Mouse (Mus musculus): ENCODE measurements at regions not wholly inside any gene's neighbourhood (a gene's known extent, or its start where the extent isn't known, plus 50 kb on each side); places are given as distances from the start of the nearest gene placed in this dataset.

GRCm38 (mm10) chr1:52330496-52330895 lies 97.5 kb upstream of the Gls start:
- no peaks in the 10 kb centered on the region for H3K27me3 ChIP-seq (ENCODE audit: control insufficient read depth, insufficient read depth, low read length)
- no peak for DNase-seq (ENCODE audit: extremely low read depth, low read depth, low spot score)
- TF ChIP-seq POLR2A (IDR thresholded peaks at IDR 0.05; ENCODE audit: extremely low read depth, insufficient read depth, low read length), result no peak
- no peak for TF ChIP-seq CTCF (IDR thresholded peaks at IDR 0.05; ENCODE audit: low read depth, low read length)
- 87% methylated on average over 6 of the region's 6 CpGs for WGBS
- H3K27ac ChIP-seq (replicated peaks; ENCODE audit: insufficient read depth, low read depth, low read length), result no peak overlapping the region
- no peaks in the 10 kb centered on the region for H3K79me2 ChIP-seq (ENCODE audit: control insufficient read depth, insufficient read depth, low read length)
- H3K9ac ChIP-seq (ENCODE audit: low read depth, low read length), result no peak overlapping the region
- no peaks in the 10 kb centered on the region for H3K36me3 ChIP-seq (ENCODE audit: control insufficient read depth, insufficient read depth, low read length)
- no peak overlapping the region for H3K4me3 ChIP-seq (ENCODE audit: insufficient read depth, low read depth, low read length)
- H3K4me1 ChIP-seq (ENCODE audit: control insufficient read depth, insufficient read depth, low read length), result no peaks in the 10 kb centered on the region

- no peak for TF ChIP-seq CTCF (IDR thresholded peaks at IDR 0.05; ENCODE audit: low read depth, low read length)
- TF ChIP-seq POLR2A (IDR thresholded peaks at IDR 0.05; ENCODE audit: extremely low read depth, insufficient read depth, low read length), result no peak
- Histone ChIP-seq H3K9ac (ENCODE audit: low read depth, low read length) (no peak overlapping the region), H3K79me2 (ENCODE audit: control insufficient read depth, insufficient read depth, low read length) (no peaks in the 10 kb centered on the region), H3K36me3 (ENCODE audit: control insufficient read depth, insufficient read depth, low read length) (no peaks in the 10 kb centered on the region), H3K4me1 (ENCODE audit: control insufficient read depth, insufficient read depth, low read length) (no peaks in the 10 kb centered on the region), H3K27ac (replicated peaks; ENCODE audit: insufficient read depth, low read depth, low read length) (no peak overlapping the region), H3K27me3 (ENCODE audit: control insufficient read depth, insufficient read depth, low read length) (no peaks in the 10 kb centered on the region), H3K4me3 (ENCODE audit: insufficient read depth, low read depth, low read length) (no peak overlapping the region)
- no peak for DNase-seq (ENCODE audit: extremely low read depth, low read depth, low spot score)
Observed at GRCm38 (mm10) chr1:52328507-52328906, 95.5 kb upstream of the Gls start.

- Histone ChIP-seq H3K4me3 (ENCODE audit: insufficient read depth, low read depth, low read length) (no peak overlapping the region), H3K27ac (replicated peaks; ENCODE audit: insufficient read depth, low read depth, low read length) (no peak overlapping the region), H3K36me3 (ENCODE audit: control insufficient read depth, insufficient read depth, low read length) (no peaks in the 10 kb centered on the region), H3K4me1 (ENCODE audit: control insufficient read depth, insufficient read depth, low read length) (no peaks in the 10 kb centered on the region), H3K27me3 (ENCODE audit: control insufficient read depth, insufficient read depth, low read length) (no peaks in the 10 kb centered on the region), H3K9ac (ENCODE audit: low read depth, low read length) (no peak overlapping the region), H3K79me2 (ENCODE audit: control insufficient read depth, insufficient read depth, low read length) (no peaks in the 10 kb centered on the region)
- no peak for TF ChIP-seq CTCF (IDR thresholded peaks at IDR 0.05; ENCODE audit: low read depth, low read length)
- TF ChIP-seq POLR2A (IDR thresholded peaks at IDR 0.05; ENCODE audit: extremely low read depth, insufficient read depth, low read length), result no peak
- 95% methylated on average over 2 of the region's 2 CpGs for WGBS
- DNase-seq (ENCODE audit: extremely low read depth, low read depth, low spot score), result no peak
Observed at GRCm38 (mm10) chr1:52324356-52324755, 91.3 kb upstream of the Gls start.

GRCm38 (mm10) chr1:52312076-52312633 lies 79.1 kb upstream of the Gls start:
- Histone ChIP-seq H3K27ac (replicated peaks; ENCODE audit: insufficient read depth, low read depth, low read length) (no peak overlapping the region), H3K9ac (ENCODE audit: low read depth, low read length) (no peak overlapping the region), H3K36me3 (ENCODE audit: control insufficient read depth, insufficient read depth, low read length) (no peaks in the 10 kb centered on the region), H3K4me3 (ENCODE audit: insufficient read depth, low read depth, low read length) (no peak overlapping the region), H3K27me3 (ENCODE audit: control insufficient read depth, insufficient read depth, low read length) (no peaks in the 10 kb centered on the region), H3K4me1 (ENCODE audit: control insufficient read depth, insufficient read depth, low read length) (no peaks in the 10 kb centered on the region), H3K79me2 (ENCODE audit: control insufficient read depth, insufficient read depth, low read length) (no peaks in the 10 kb centered on the region)
- WGBS, result 87% methylated on average over 3 of the region's 3 CpGs
- DNase-seq (ENCODE audit: extremely low read depth, low read depth, low spot score), result no peak
- TF ChIP-seq POLR2A (IDR thresholded peaks at IDR 0.05; ENCODE audit: extremely low read depth, insufficient read depth, low read length) (no peak), CTCF (IDR thresholded peaks at IDR 0.05; ENCODE audit: low read depth, low read length) (no peak)

- TF ChIP-seq CTCF (IDR thresholded peaks at IDR 0.05; ENCODE audit: low read depth, low read length) (no peak; the same call in 1 of the 2 replicates), POLR2A (IDR thresholded peaks at IDR 0.05; ENCODE audit: extremely low read depth, insufficient read depth, low read length) (no peak)
- no peaks in the 10 kb centered on the region for H3K27me3 ChIP-seq (ENCODE audit: control insufficient read depth, insufficient read depth, low read length)
- 66% methylated on average over 6 of the region's 6 CpGs for whole genome bisulfite sequencing
- no peak for DNase-seq (ENCODE audit: extremely low read depth, low read depth, low spot score)
- no peak overlapping the region for H3K27ac ChIP-seq (replicated peaks; ENCODE audit: insufficient read depth, low read depth, low read length)
- no peaks in the 10 kb centered on the region for H3K4me1 ChIP-seq (ENCODE audit: control insufficient read depth, insufficient read depth, low read length)
- H3K79me2 ChIP-seq (ENCODE audit: control insufficient read depth, insufficient read depth, low read length), result no peaks in the 10 kb centered on the region
- H3K4me3 ChIP-seq (ENCODE audit: insufficient read depth, low read depth, low read length), result no peak overlapping the region
- no peaks in the 10 kb centered on the region for H3K36me3 ChIP-seq (ENCODE audit: control insufficient read depth, insufficient read depth, low read length)
- H3K9ac ChIP-seq (ENCODE audit: low read depth, low read length), result no peak overlapping the region
Observed at GRCm38 (mm10) chr1:52306892-52307291, 73.9 kb upstream of the Gls start.

- WGBS, result 89% methylated on average over 18 of the region's 18 CpGs
- Histone ChIP-seq H3K36me3 (ENCODE audit: control insufficient read depth, insufficient read depth, low read length) (no peaks in the 10 kb centered on the region), H3K27me3 (ENCODE audit: control insufficient read depth, insufficient read depth, low read length) (no peaks in the 10 kb centered on the region), H3K9ac (ENCODE audit: low read depth, low read length) (no peak overlapping the region), H3K4me1 (ENCODE audit: control insufficient read depth, insufficient read depth, low read length) (no peaks in the 10 kb centered on the region), H3K4me3 (ENCODE audit: insufficient read depth, low read depth, low read length) (no peak overlapping the region), H3K27ac (replicated peaks; ENCODE audit: insufficient read depth, low read depth, low read length) (no peak overlapping the region), H3K79me2 (ENCODE audit: control insufficient read depth, insufficient read depth, low read length) (no peaks in the 10 kb centered on the region)
- DNase-seq (ENCODE audit: extremely low read depth, low read depth, low spot score), result no peak
- no peak for TF ChIP-seq CTCF (IDR thresholded peaks at IDR 0.05; ENCODE audit: low read depth, low read length)
- TF ChIP-seq POLR2A (IDR thresholded peaks at IDR 0.05; ENCODE audit: extremely low read depth, insufficient read depth, low read length), result no peak
Observed at GRCm38 (mm10) chr1:52305679-52306632, 72.9 kb upstream of the Gls start.

All from liver, adult 2 months (tissue).